Mouse (Mus musculus) midbrain, embryonic 12.5 days (tissue): ENCODE measurements around the gene Slc16a13. TPM values are rescaled to one million over a fixed set of nuclear protein-coding genes. Genes with fewer than 3 reads are reported as not detected.

ENCODE experiments used
- ATAC-seq: fragments of 200-750 bp; cut with Nextera tagmentation; 2 replicates; pipeline ENCODE4 v1.8.0; 2017; ENCODE audit warnings: low read depth, moderate TSS enrichment, moderate library complexity; ENCODE audit not compliant: low FRiP score
- H3K27ac ChIP-seq: fragments of 300-500 bp; sonication (generic); replicated peaks from 2 replicates; pipeline ENCODE4 v1.5.1; 2016; ENCODE audit warnings: mild to moderate bottlenecking
- H3K27me3 ChIP-seq: fragments of 300-500 bp; sonication (generic); 2 replicates; pipeline ENCODE4 v1.6.1; 2016; ENCODE audit warnings: mild to moderate bottlenecking
- H3K36me3 ChIP-seq: fragments of 300-500 bp; sonication (generic); 2 replicates; pipeline ENCODE4 v1.6.1; 2016
- H3K4me1 ChIP-seq: fragments of 300-500 bp; sonication (generic); 2 replicates; pipeline ENCODE4 v1.6.1; 2016
- H3K4me2 ChIP-seq: fragments of 300-500 bp; sonication (generic); replicated peaks from 2 replicates; pipeline ENCODE4 v1.6.1; 2016; ENCODE audit warnings: mild to moderate bottlenecking, moderate library complexity
- H3K4me3 ChIP-seq: fragments of 300-500 bp; sonication (generic); 2 replicates; pipeline ENCODE4 v1.5.1; 2016; ENCODE audit warnings: mild to moderate bottlenecking
- H3K9ac ChIP-seq: fragments of 300-500 bp; sonication (generic); replicated peaks from 2 replicates; pipeline ENCODE4 v1.6.1; 2016; ENCODE audit warnings: mild to moderate bottlenecking, moderate library complexity
- H3K9me3 ChIP-seq: fragments of 300-500 bp; sonication (generic); 2 replicates; pipeline ENCODE4 v1.6.1; 2016; ENCODE audit warnings: mild to moderate bottlenecking
- WGBS: fragments of 180-500 bp; shearing (Covaris S2); methylation state at CpG from one replicate; pipeline ENCODE4 v1.1.7; 2016; 5-methylcytosine and 5-hydroxymethylcytosine counted together
- polyA plus RNA-seq: library from polyadenylated mRNA; unstranded; fragments of >200 nt; fragmentation: Nextera tagmentation; extraction: Ambion mirVana; gene quantifications from 2 replicates; pipeline ENCODE4 v1.2.1, GENCODE M21; 2016

The Slc16a13 gene
- polyA plus RNA-seq, 1 experiment from 2014 or later = 19.5 TPM

- Histone ChIP-seq H3K4me3 (peak within 1 kb of the TSS; percentile 87), H3K27ac (peak within 1 kb of the TSS; percentile 92), H3K4me2 (peak within 1 kb of the TSS; percentile 98), H3K27me3 (no peaks in the 10 kb centered on the region), H3K4me1 (peaks cover 32% of the 10 kb centered on the region), H3K9me3 (no peaks in the 10 kb centered on the region), H3K9ac (peak within 1 kb of the TSS; percentile 86), H3K36me3 (peaks cover 13% of the 10 kb centered on the region)
- peak; percentile 38 for ATAC-seq
- WGBS = under 1% methylated on average over 30 of the region's 35 CpGs
Observed at GRCm38 (mm10) chr11:70239541-70240279, 18.8 kb upstream of the Slc16a13 start, which contains the start of the genes Gm21988 and Rnasek. Gm21988 (minus strand) TSS chr11:70239830. Rnasek (minus strand) TSS chr11:70239842.

- Histone ChIP-seq H3K27me3 (no peaks in the 10 kb centered on the region), H3K4me3 (peak overlapping the region; percentile 87)
Observed at GRCm38 (mm10) chr11:70238591-70239440, 18.0 kb upstream of the Slc16a13 start.

GRCm38 (mm10) chr11:70237457-70238167, 16.7 kb upstream of the Slc16a13 start, which contains the start of gene 0610010K14Rik:
0610010K14Rik (minus strand) TSS chr11:70237914.
- Histone ChIP-seq H3K27ac (peak within 1 kb of the TSS; percentile 92), H3K36me3 (peaks cover 17% of the 10 kb centered on the region), H3K9ac (peak within 1 kb of the TSS; percentile 86), H3K4me3 (peak within 1 kb of the TSS; percentile 87), H3K9me3 (no peaks in the 10 kb centered on the region), H3K27me3 (no peaks in the 10 kb centered on the region), H3K4me2 (peak within 1 kb of the TSS; percentile 98), H3K4me1 (peaks cover 39% of the 10 kb centered on the region)
- peak; percentile 93 for ATAC-seq
- WGBS = under 1% methylated on average over 70 of the region's 70 CpGs

More at GRCm38 (mm10) chr11:70238591-70239440, 18.0 kb upstream of the Slc16a13 start:
- H3K36me3 ChIP-seq = peaks cover 17% of the 10 kb centered on the region
- no peaks in the 10 kb centered on the region for H3K9me3 ChIP-seq
- peaks cover 32% of the 10 kb centered on the region for H3K4me1 ChIP-seq
- H3K27ac ChIP-seq = peak overlapping the region; percentile 92
- H3K4me2 ChIP-seq = peak overlapping the region; percentile 98
- 11% methylated on average over 23 of the region's 23 CpGs for WGBS
- peak overlapping the region; percentile 86 for H3K9ac ChIP-seq
- ATAC-seq = no peak

GRCm38 (mm10) chr11:70236717-70237116, 15.9 kb upstream of the Slc16a13 start:
- Histone ChIP-seq H3K27me3 (no peaks in the 10 kb centered on the region), H3K9me3 (no peaks in the 10 kb centered on the region), H3K9ac (peak overlapping the region; percentile 86), H3K4me1 (peaks cover 42% of the 10 kb centered on the region), H3K4me2 (peak overlapping the region; percentile 98), H3K36me3 (peaks cover 17% of the 10 kb centered on the region), H3K27ac (peak overlapping the region; percentile 92), H3K4me3 (peak overlapping the region; percentile 87)
- no peak for ATAC-seq
- WGBS = 28% methylated on average over 7 of the region's 7 CpGs

GRCm38 (mm10) chr11:70235254-70235900, 14.5 kb upstream of the Slc16a13 start:
- peaks cover 42% of the 10 kb centered on the region for H3K4me1 ChIP-seq

GRCm38 (mm10) chr11:70234497-70234896, 13.6 kb upstream of the Slc16a13 start:
- no peak overlapping the region for H3K27ac ChIP-seq
- no peaks in the 10 kb centered on the region for H3K9me3 ChIP-seq
- H3K36me3 ChIP-seq = peaks cover 17% of the 10 kb centered on the region
- H3K4me1 ChIP-seq = peaks cover 40% of the 10 kb centered on the region
- H3K4me3 ChIP-seq = no peak overlapping the region
- ATAC-seq = no peak
- no peak overlapping the region for H3K4me2 ChIP-seq
- WGBS = 89% methylated on average over 6 of the region's 8 CpGs
- 0 out of 2 replicates have a peak overlapping the region, but pooled peaks have one; percentile 6 for H3K9ac ChIP-seq
- H3K27me3 ChIP-seq = peaks cover 20% of the 10 kb centered on the region

More at GRCm38 (mm10) chr11:70235254-70235900, 14.5 kb upstream of the Slc16a13 start:
- Histone ChIP-seq H3K36me3 (peaks cover 17% of the 10 kb centered on the region), H3K27ac (no peak overlapping the region), H3K27me3 (peaks cover 12% of the 10 kb centered on the region), H3K9me3 (no peaks in the 10 kb centered on the region), H3K4me2 (no peak overlapping the region), H3K4me3 (no peak overlapping the region), H3K9ac (no peak overlapping the region)
- 91% methylated on average over 12 of the region's 12 CpGs for WGBS
- ATAC-seq = no peak

GRCm38 (mm10) chr11:70234037-70234436, 13.2 kb upstream of the Slc16a13 start:
- H3K27ac ChIP-seq = no peak overlapping the region
- peaks cover 25% of the 10 kb centered on the region for H3K27me3 ChIP-seq
- no peak for ATAC-seq
- H3K9me3 ChIP-seq = no peaks in the 10 kb centered on the region
- WGBS = 64% methylated on average over 5 of the region's 5 CpGs
- no peak overlapping the region for H3K4me3 ChIP-seq
- H3K36me3 ChIP-seq = peaks cover 17% of the 10 kb centered on the region
- H3K4me2 ChIP-seq = no peak overlapping the region
- peaks cover 41% of the 10 kb centered on the region for H3K4me1 ChIP-seq
- H3K9ac ChIP-seq = no peak overlapping the region

- no peak for ATAC-seq
- H3K27ac ChIP-seq = no peak overlapping the region
- 40% methylated on average over 8 of the region's 8 CpGs for WGBS
- H3K4me2 ChIP-seq = peak overlapping the region; percentile 59
- H3K27me3 ChIP-seq = peaks cover 35% of the 10 kb centered on the region
- H3K36me3 ChIP-seq = peaks cover 17% of the 10 kb centered on the region
- H3K4me1 ChIP-seq = peaks cover 38% of the 10 kb centered on the region
- H3K9me3 ChIP-seq = no peaks in the 10 kb centered on the region
- peak overlapping the region; percentile 37; the same call in 1 of the 2 replicates for H3K4me3 ChIP-seq
- peak overlapping the region; percentile 62 for H3K9ac ChIP-seq
Observed at GRCm38 (mm10) chr11:70233016-70233415, 12.2 kb upstream of the Slc16a13 start.

GRCm38 (mm10) chr11:70232546-70232945, 11.7 kb upstream of the Slc16a13 start:
- 11% methylated on average over 7 of the region's 10 CpGs for WGBS

GRCm38 (mm10) chr11:70230239-70230727, 9.4 kb upstream of the Slc16a13 start:
- Histone ChIP-seq H3K9me3 (no peaks in the 10 kb centered on the region), H3K27ac (0 out of 2 replicates have a peak overlapping the region, but pooled peaks have one; percentile 25), H3K4me2 (peak overlapping the region; percentile 44), H3K4me3 (peak overlapping the region; percentile 25), H3K36me3 (peaks cover 10% of the 10 kb centered on the region), H3K27me3 (peaks cover 62% of the 10 kb centered on the region), H3K9ac (no peak overlapping the region), H3K4me1 (peaks cover 38% of the 10 kb centered on the region)
- 1% methylated on average over 32 of the region's 32 CpGs for WGBS
- peak; percentile 59 for ATAC-seq

More at GRCm38 (mm10) chr11:70232546-70232945, 11.7 kb upstream of the Slc16a13 start:
- Histone ChIP-seq H3K27ac (no peak overlapping the region), H3K4me3 (peak overlapping the region; percentile 37), H3K36me3 (peaks cover 17% of the 10 kb centered on the region), H3K9me3 (no peaks in the 10 kb centered on the region), H3K4me2 (peak overlapping the region; percentile 59), H3K4me1 (peaks cover 38% of the 10 kb centered on the region), H3K27me3 (peaks cover 40% of the 10 kb centered on the region), H3K9ac (peak overlapping the region; percentile 62)
- ATAC-seq = no peak
